Mouse (Mus musculus): Measurements from ENCODE around the gene Phactr1. TPM values are rescaled to one million over a fixed set of nuclear protein-coding genes. Genes with fewer than 3 reads are reported as not detected.
"Not testable (repeated sequence)": the region's sequence is repeated elsewhere in the genome, so short reads cannot be mapped to it uniquely, and the experiment has no call there.

Phactr1 gene
- polyA plus RNA-seq, 1 experiment from 2014 or later: 41.1 TPM

- ATAC-seq (ENCODE audit: insufficient read depth, low FRiP score, low TSS enrichment) (no peak), DNase-seq (ENCODE audit: low spot score) (no peak)
- Histone ChIP-seq H3K9ac (ENCODE audit: low read length) (no peak overlapping the region), H3K4me3 (ENCODE audit: low read depth, low read length) (no peak overlapping the region), H3K36me3 (ENCODE audit: control insufficient read depth, insufficient read depth, low read length) (no peaks in the 10 kb centered on the region), H3K27ac (ENCODE audit: low read depth, low read length) (no peak overlapping the region), H3K27me3 (ENCODE audit: control insufficient read depth, insufficient read depth, low read length) (no peaks in the 10 kb centered on the region), H3K9me3 (ENCODE audit: control insufficient read depth, low read length) (no peaks in the 10 kb centered on the region), H3K4me1 (ENCODE audit: control insufficient read depth, insufficient read depth, low read length) (no peaks in the 10 kb centered on the region), H3K4me2 (ENCODE audit: low read depth) (no peak overlapping the region)
- 74% methylated on average over 3 of the region's 3 CpGs for WGBS
These were observed 257.4 kb downstream of the Phactr1 start for GRCm38 (mm10) chr13:42937871-42938270.

- Histone ChIP-seq H3K9ac (ENCODE audit: low read length) (no peak overlapping the region), H3K9me3 (ENCODE audit: control insufficient read depth, low read length) (no peaks in the 10 kb centered on the region), H3K4me1 (ENCODE audit: control insufficient read depth, insufficient read depth, low read length) (no peaks in the 10 kb centered on the region), H3K4me3 (ENCODE audit: low read depth, low read length) (no peak overlapping the region), H3K27me3 (ENCODE audit: control insufficient read depth, insufficient read depth, low read length) (no peaks in the 10 kb centered on the region), H3K36me3 (ENCODE audit: control insufficient read depth, insufficient read depth, low read length) (no peaks in the 10 kb centered on the region), H3K27ac (ENCODE audit: low read depth, low read length) (no peak overlapping the region), H3K4me2 (ENCODE audit: low read depth) (no peak overlapping the region)
- WGBS: 88% methylated on average over 1 of the region's 1 CpGs
- no peak for ATAC-seq (ENCODE audit: insufficient read depth, low FRiP score, low TSS enrichment)
- no peak for DNase-seq (ENCODE audit: low spot score)
These were observed 257.9 kb downstream of the Phactr1 start for GRCm38 (mm10) chr13:42938346-42938745.

GRCm38 (mm10) chr13:42940271-42940670 lies 259.8 kb downstream of the Phactr1 start:
- WGBS: 94% methylated on average over 3 of the region's 3 CpGs
- Histone ChIP-seq H3K36me3 (ENCODE audit: control insufficient read depth, insufficient read depth, low read length) (no peaks in the 10 kb centered on the region), H3K27me3 (ENCODE audit: control insufficient read depth, insufficient read depth, low read length) (no peaks in the 10 kb centered on the region), H3K9ac (ENCODE audit: low read length) (no peak overlapping the region), H3K9me3 (ENCODE audit: control insufficient read depth, low read length) (no peaks in the 10 kb centered on the region), H3K4me2 (ENCODE audit: low read depth) (no peak overlapping the region), H3K27ac (ENCODE audit: low read depth, low read length) (no peak overlapping the region), H3K4me3 (ENCODE audit: low read depth, low read length) (no peak overlapping the region), H3K4me1 (ENCODE audit: control insufficient read depth, insufficient read depth, low read length) (no peaks in the 10 kb centered on the region)
- DNase-seq (ENCODE audit: low spot score) (no peak), ATAC-seq (ENCODE audit: insufficient read depth, low FRiP score, low TSS enrichment) (no peak)

GRCm38 (mm10) chr13:42944106-42944505 lies 263.7 kb downstream of the Phactr1 start:
- Histone ChIP-seq H3K27ac (ENCODE audit: low read depth, low read length) (no peak overlapping the region), H3K4me3 (ENCODE audit: low read depth, low read length) (no peak overlapping the region), H3K9ac (ENCODE audit: low read length) (no peak overlapping the region), H3K4me1 (ENCODE audit: control insufficient read depth, insufficient read depth, low read length) (no peaks in the 10 kb centered on the region), H3K9me3 (ENCODE audit: control insufficient read depth, low read length) (no peaks in the 10 kb centered on the region), H3K27me3 (ENCODE audit: control insufficient read depth, insufficient read depth, low read length) (no peaks in the 10 kb centered on the region), H3K36me3 (ENCODE audit: control insufficient read depth, insufficient read depth, low read length) (no peaks in the 10 kb centered on the region), H3K4me2 (ENCODE audit: low read depth) (no peak overlapping the region)
- no peak for ATAC-seq (ENCODE audit: insufficient read depth, low FRiP score, low TSS enrichment)
- WGBS: 87% methylated on average over 3 of the region's 3 CpGs
- DNase-seq (ENCODE audit: low spot score): no peak

GRCm38 (mm10) chr13:42945201-42945600 lies 264.8 kb downstream of the Phactr1 start:
- not testable (repeated sequence) for H3K4me3 ChIP-seq (ENCODE audit: low read depth, low read length); H3K9ac ChIP-seq (ENCODE audit: low read length); ATAC-seq (ENCODE audit: insufficient read depth, low FRiP score, low TSS enrichment); H3K9me3 ChIP-seq (ENCODE audit: control insufficient read depth, low read length); H3K4me2 ChIP-seq (ENCODE audit: low read depth); H3K27me3 ChIP-seq (ENCODE audit: control insufficient read depth, insufficient read depth, low read length); H3K36me3 ChIP-seq (ENCODE audit: control insufficient read depth, insufficient read depth, low read length); H3K4me1 ChIP-seq (ENCODE audit: control insufficient read depth, insufficient read depth, low read length); DNase-seq (ENCODE audit: low spot score); H3K27ac ChIP-seq (ENCODE audit: low read depth, low read length)
- WGBS: 66% methylated on average over 3 of the region's 4 CpGs

- 77% methylated on average over 10 of the region's 10 CpGs for WGBS
- no peak for DNase-seq (ENCODE audit: low spot score)
These were observed 268.4 kb downstream of the Phactr1 start for GRCm38 (mm10) chr13:42948717-42949265.

GRCm38 (mm10) chr13:42949336-42949735 lies 268.9 kb downstream of the Phactr1 start:
- Histone ChIP-seq H3K27me3 (ENCODE audit: control insufficient read depth, insufficient read depth, low read length) (no peaks in the 10 kb centered on the region), H3K36me3 (ENCODE audit: control insufficient read depth, insufficient read depth, low read length) (no peaks in the 10 kb centered on the region), H3K4me3 (ENCODE audit: low read depth, low read length) (no peak overlapping the region), H3K27ac (ENCODE audit: low read depth, low read length) (no peak overlapping the region), H3K9ac (ENCODE audit: low read length) (no peak overlapping the region), H3K4me2 (ENCODE audit: low read depth) (no peak overlapping the region), H3K9me3 (ENCODE audit: control insufficient read depth, low read length) (no peaks in the 10 kb centered on the region), H3K4me1 (ENCODE audit: control insufficient read depth, insufficient read depth, low read length) (no peaks in the 10 kb centered on the region)
- DNase-seq (ENCODE audit: low spot score) (no peak), ATAC-seq (ENCODE audit: insufficient read depth, low FRiP score, low TSS enrichment) (no peak)
- 87% methylated on average over 5 of the region's 5 CpGs for WGBS

More at GRCm38 (mm10) chr13:42948717-42949265, 268.4 kb downstream of the Phactr1 start:
- Histone ChIP-seq H3K27me3 (ENCODE audit: control insufficient read depth, insufficient read depth, low read length) (no peaks in the 10 kb centered on the region), H3K27ac (ENCODE audit: low read depth, low read length) (no peak overlapping the region), H3K9ac (ENCODE audit: low read length) (no peak overlapping the region), H3K4me3 (ENCODE audit: low read depth, low read length) (no peak overlapping the region), H3K9me3 (ENCODE audit: control insufficient read depth, low read length) (no peaks in the 10 kb centered on the region), H3K4me1 (ENCODE audit: control insufficient read depth, insufficient read depth, low read length) (no peaks in the 10 kb centered on the region), H3K4me2 (ENCODE audit: low read depth) (no peak overlapping the region), H3K36me3 (ENCODE audit: control insufficient read depth, insufficient read depth, low read length) (no peaks in the 10 kb centered on the region)
- no peak for ATAC-seq (ENCODE audit: insufficient read depth, low FRiP score, low TSS enrichment)

GRCm38 (mm10) chr13:42950056-42950455 lies 269.6 kb downstream of the Phactr1 start:
- no peaks in the 10 kb centered on the region for H3K9me3 ChIP-seq (ENCODE audit: control insufficient read depth, low read length)
- no peak for DNase-seq (ENCODE audit: low spot score)
- H3K4me3 ChIP-seq (ENCODE audit: low read depth, low read length): no peak overlapping the region
- no peaks in the 10 kb centered on the region for H3K36me3 ChIP-seq (ENCODE audit: control insufficient read depth, insufficient read depth, low read length)
- H3K4me1 ChIP-seq (ENCODE audit: control insufficient read depth, insufficient read depth, low read length): no peaks in the 10 kb centered on the region
- H3K4me2 ChIP-seq (ENCODE audit: low read depth): no peak overlapping the region
- H3K27ac ChIP-seq (ENCODE audit: low read depth, low read length): no peak overlapping the region
- H3K9ac ChIP-seq (ENCODE audit: low read length): no peak overlapping the region
- no peaks in the 10 kb centered on the region for H3K27me3 ChIP-seq (ENCODE audit: control insufficient read depth, insufficient read depth, low read length)
- no peak for ATAC-seq (ENCODE audit: insufficient read depth, low FRiP score, low TSS enrichment)
- WGBS: 62% methylated on average over 3 of the region's 3 CpGs

- 73% methylated on average over 15 of the region's 15 CpGs for WGBS
- H3K9me3 ChIP-seq (ENCODE audit: control insufficient read depth, low read length): no peaks in the 10 kb centered on the region
- H3K4me3 ChIP-seq (ENCODE audit: low read depth, low read length): no peak overlapping the region
- no peaks in the 10 kb centered on the region for H3K36me3 ChIP-seq (ENCODE audit: control insufficient read depth, insufficient read depth, low read length)
- H3K27ac ChIP-seq (ENCODE audit: low read depth, low read length): no peak overlapping the region
- no peak overlapping the region for H3K4me2 ChIP-seq (ENCODE audit: low read depth)
- H3K9ac ChIP-seq (ENCODE audit: low read length): no peak overlapping the region
- no peaks in the 10 kb centered on the region for H3K4me1 ChIP-seq (ENCODE audit: control insufficient read depth, insufficient read depth, low read length)
- DNase-seq (ENCODE audit: low spot score) (no peak), ATAC-seq (ENCODE audit: insufficient read depth, low FRiP score, low TSS enrichment) (no peak)
- no peaks in the 10 kb centered on the region for H3K27me3 ChIP-seq (ENCODE audit: control insufficient read depth, insufficient read depth, low read length)
These were observed 271.8 kb downstream of the Phactr1 start for GRCm38 (mm10) chr13:42952037-42952721.
